Mouse (Mus musculus) cerebellum, adult (tissue): Measurements from ENCODE around the gene Igfl3.

Experiments used
- ATAC-seq: cut with Nextera tagmentation; 2 replicates; pipeline ENCODE4 v1.9.2; 2017; ENCODE audit warnings: mild to moderate bottlenecking, moderate library complexity, mixed read lengths; ENCODE audit not compliant: insufficient number of reproducible peaks, low FRiP score, low TSS enrichment

The Igfl3 gene

DNA sequence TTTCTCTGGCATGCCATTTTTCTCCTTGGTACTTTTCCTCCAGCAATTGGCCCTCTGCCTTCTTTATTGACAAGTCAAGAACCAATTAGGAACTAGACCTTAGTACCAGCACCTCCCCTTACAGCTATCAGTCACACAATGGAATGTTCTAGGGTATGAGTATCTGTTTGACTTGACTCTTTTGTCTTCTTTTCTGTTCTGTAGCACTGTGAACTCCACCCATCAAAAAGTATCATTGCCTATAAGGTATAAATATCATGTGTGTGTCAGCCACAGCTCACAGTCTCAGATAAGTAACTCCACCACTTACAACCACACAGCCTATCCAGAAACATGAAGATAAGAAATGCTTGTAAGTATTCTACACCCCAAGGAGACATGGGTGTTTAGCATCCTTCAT, at the start of gene Igfl3:
Gene Igfl3, plus strand, starts transcription at position 301 of the 400 bp plus-strand sequence.
- ATAC-seq: no peak

DNA sequence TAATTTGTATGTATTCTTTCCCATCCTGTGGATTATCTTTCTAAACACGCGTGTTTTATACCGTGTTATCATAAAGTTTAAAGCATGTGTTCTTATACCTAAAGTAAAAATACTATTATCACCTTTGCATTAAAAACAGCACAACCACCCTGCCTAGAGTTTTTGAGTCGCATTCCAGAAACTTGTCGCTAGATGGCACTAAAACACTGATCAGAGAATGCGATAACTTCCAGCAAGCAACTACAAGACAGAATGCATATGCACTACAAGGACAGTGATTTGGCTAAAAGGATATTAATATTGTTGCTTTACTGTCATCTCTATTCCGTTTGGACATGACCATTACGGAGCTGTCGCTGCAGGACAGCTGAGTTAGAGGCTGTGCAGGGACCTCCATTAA, 34.6 kb downstream of the Igfl3 start:
- ATAC-seq: no peak

DNA sequence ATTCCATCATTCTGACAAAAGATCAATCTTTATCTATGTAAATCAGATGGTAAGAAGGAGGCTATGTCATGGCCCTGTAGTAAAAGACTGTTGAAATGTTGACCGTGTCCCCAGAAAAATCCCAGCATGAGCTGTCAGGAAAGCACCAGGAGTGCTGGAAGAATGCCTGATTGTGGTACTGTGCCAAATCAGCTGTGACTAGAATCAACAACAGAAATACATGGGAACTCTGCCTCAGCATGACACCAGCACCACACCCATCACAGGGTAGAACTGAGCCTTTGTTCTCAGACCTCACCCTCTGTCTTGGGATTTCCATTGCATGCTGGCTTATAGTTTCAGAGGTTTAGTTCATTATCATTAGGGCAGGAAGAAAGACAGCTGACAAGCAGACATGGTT, 38.4 kb downstream of the Igfl3 start:
- no peak for ATAC-seq
